Mouse (Mus musculus) heart, adult 2 months (tissue): ENCODE data around the gene Gast. TPM values are rescaled to one million over a fixed set of nuclear protein-coding genes. Genes with fewer than 3 reads are reported as not detected.
"Not testable (repeated sequence)": the region's sequence is repeated elsewhere in the genome, so short reads cannot be mapped to it uniquely, and the experiment has no call there.

ENCODE experiments used
- DNase-seq, 2 experiments: peaks; one replicate each; pipeline ENCODE4 v3.0.0; 2021
- H3K27ac ChIP-seq: fragments of 200-600 bp; 2 replicates; pipeline ENCODE4 v1.8.1; 2022
- H3K27me3 ChIP-seq: fragments of 200-500 bp; 2 replicates; pipeline ENCODE4 v1.6.1; 2012; ENCODE audit warnings: mild to moderate bottlenecking, low read length, inconsistent platforms, mixed read lengths; ENCODE audit not compliant: control insufficient read depth, insufficient read depth
- H3K36me3 ChIP-seq: fragments of 200-500 bp; 2 replicates; pipeline ENCODE4 v1.6.1; 2012; ENCODE audit warnings: low read length, inconsistent platforms; ENCODE audit not compliant: control insufficient read depth, insufficient read depth
- H3K4me1 ChIP-seq: fragments of 200-500 bp; 2 replicates; pipeline ENCODE4 v1.6.1; 2011; ENCODE audit warnings: low read length; ENCODE audit not compliant: control insufficient read depth, insufficient read depth
- H3K4me3 ChIP-seq: fragments of 200-600 bp; 2 replicates; pipeline ENCODE4 v1.8.1; 2022
- H3K79me2 ChIP-seq: fragments of 200-500 bp; replicated peaks from 2 replicates; pipeline ENCODE4 v1.6.1; 2012; ENCODE audit warnings: mild to moderate bottlenecking, inconsistent platforms, low read length, moderate library complexity, mixed read lengths; ENCODE audit not compliant: control insufficient read depth, insufficient read depth
- H3K9ac ChIP-seq: fragments of 200-500 bp; 2 replicates; pipeline ENCODE4 v1.6.1; 2012; ENCODE audit warnings: low read depth, mild to moderate bottlenecking, control low read depth, inconsistent platforms, low read length, mixed read lengths
- CTCF ChIP-seq: fragments of 200-600 bp; IDR thresholded peaks from 2 replicates; pipeline ENCODE4 v1.8.1; 2022; ENCODE audit warnings: antibody characterized with exemption, mild to moderate bottlenecking, moderate library complexity
- EP300 ChIP-seq: fragments of 200-500 bp; IDR thresholded peaks from 2 replicates; pipeline ENCODE4 v1.6.1; 2011; ENCODE audit warnings: low read depth, low read length, control low read depth; ENCODE audit not compliant: insufficient read depth
- POLR2A ChIP-seq: fragments of 200-500 bp; IDR thresholded peaks from 2 replicates; pipeline ENCODE4 v1.6.1; 2011; ENCODE audit warnings: mild to moderate bottlenecking, low read depth, low read length, control low read depth; ENCODE audit not compliant: insufficient read depth
- WGBS: fragments of 180-500 bp; shearing (Covaris S2); methylation state at CpG from one replicate; pipeline ENCODE4 v1.1.7; 2018; 5-methylcytosine and 5-hydroxymethylcytosine counted together
- intact Hi-C: fragments of 180-260 bp; cut with DNase I; formaldehyde crosslinking; loops from one replicate; pipeline ENCODE4 v1.15.1; 2025
- polyA plus RNA-seq: library from polyadenylated mRNA; depleted of rRNA; stranded (reverse); fragments of >200 nt; gene quantifications from 2 replicates; pipeline ENCODE4 v1.2.3, GENCODE M21; 2012
- total RNA-seq, 2 experiments: library from RNA; stranded (reverse); gene quantifications; 2 replicates each; pipeline ENCODE4 v1.2.3; 2021

Gast gene
- total and polyA plus RNA-seq, 3 experiments, result not detected

GRCm38 (mm10) chr11:100355972-100356818 is 22.0 kb downstream of the Gast start, which contains the start of gene Hap1:
Gene Hap1 (minus strand): TSS chr11:100356128.
- no peaks in the 10 kb centered on the region for H3K36me3 ChIP-seq
- peak within 1 kb of the TSS; percentile 89 for H3K4me3 ChIP-seq
- WGBS, result 3% methylated on average over 49 of the region's 49 CpGs
- H3K27me3 ChIP-seq, result 0 out of 2 replicates have a peak, but pooled peaks cover 2% of the 10 kb centered on the region
- peak within 1 kb of the TSS; percentile 43; the same call in 1 of the 2 replicates for H3K27ac ChIP-seq
- peak; percentile 82 to 84 for DNase-seq
- H3K79me2 ChIP-seq, result no peaks in the 10 kb centered on the region
- intact Hi-C loops, result no loop called here
- H3K4me1 ChIP-seq, result peaks cover 2% of the 10 kb centered on the region; the same call in 1 of the 2 replicates
- H3K9ac ChIP-seq, result peak within 1 kb of the TSS; percentile 76
- TF ChIP-seq EP300, result no peak
- no peak for TF ChIP-seq CTCF
- no peak for TF ChIP-seq POLR2A

GRCm38 (mm10) chr11:100356819-100357211 is 22.6 kb downstream of the Gast start:
- intact Hi-C loops, result no loop called here
- peaks cover 2% of the 10 kb centered on the region; the same call in 1 of the 2 replicates for H3K4me1 ChIP-seq
- H3K4me3 ChIP-seq, result no peak overlapping the region

GRCm38 (mm10) chr11:100357408-100357807 is 23.2 kb downstream of the Gast start:
- Histone ChIP-seq H3K27me3 (0 out of 2 replicates have a peak, but pooled peaks cover 2% of the 10 kb centered on the region), H3K4me3 (no peak overlapping the region), H3K36me3 (no peaks in the 10 kb centered on the region), H3K27ac (no peak overlapping the region), H3K79me2 (no peaks in the 10 kb centered on the region), H3K9ac (no peak overlapping the region), H3K4me1 (peaks cover 2% of the 10 kb centered on the region; the same call in 1 of the 2 replicates)
- TF ChIP-seq POLR2A (no peak), CTCF (peak; percentile 21; the same call in 1 of the 2 replicates)
- DNase-seq, result no peak
- intact Hi-C loops, result no loop called here
- WGBS, result 62% methylated on average over 5 of the region's 5 CpGs

More at GRCm38 (mm10) chr11:100356819-100357211, 22.6 kb downstream of the Gast start:
- TF ChIP-seq CTCF (no peak), POLR2A (no peak)
- 17% methylated on average over 9 of the region's 9 CpGs for WGBS
- H3K36me3 ChIP-seq, result no peaks in the 10 kb centered on the region
- H3K27ac ChIP-seq, result no peak overlapping the region
- no peaks in the 10 kb centered on the region for H3K79me2 ChIP-seq
- no peak overlapping the region for H3K9ac ChIP-seq
- 0 out of 2 replicates have a peak, but pooled peaks cover 2% of the 10 kb centered on the region for H3K27me3 ChIP-seq
- no peak for DNase-seq

- H3K4me1 ChIP-seq, result peaks cover 4% of the 10 kb centered on the region
- no peak overlapping the region for H3K4me3 ChIP-seq
- 0 out of 2 replicates have a peak, but pooled peaks cover 2% of the 10 kb centered on the region for H3K27me3 ChIP-seq
- no peak for TF ChIP-seq CTCF
- intact Hi-C loops, result loop anchor here (5.0 kb wide), 1 partner anchor 197 kb away; no protein-coding TSS in a partner anchor
- H3K9ac ChIP-seq, result no peak overlapping the region
- no peak overlapping the region for H3K27ac ChIP-seq
- DNase-seq, result no peak
- H3K79me2 ChIP-seq, result no peaks in the 10 kb centered on the region
- 73% methylated on average over 6 of the region's 6 CpGs for WGBS
- no peaks in the 10 kb centered on the region for H3K36me3 ChIP-seq
Observed at GRCm38 (mm10) chr11:100360175-100360574, 26.0 kb downstream of the Gast start.

- H3K79me2 ChIP-seq, H3K4me1 ChIP-seq, H3K4me3 ChIP-seq, DNase-seq, H3K9ac ChIP-seq, H3K27me3 ChIP-seq, H3K36me3 ChIP-seq, H3K27ac ChIP-seq: not testable (repeated sequence)
- intact Hi-C loops, result loop anchor here (5.0 kb wide), 1 partner anchor 196 kb away; no protein-coding TSS in a partner anchor
- WGBS, result no CpG with 5 or more reads among the region's 13 CpGs
Observed at GRCm38 (mm10) chr11:100361059-100361458, 26.9 kb downstream of the Gast start.

GRCm38 (mm10) chr11:100362209-100362978 is 28.2 kb downstream of the Gast start:
- DNase-seq, result peak; percentile 75 to 86
- H3K79me2 ChIP-seq, result no peaks in the 10 kb centered on the region
- H3K4me1 ChIP-seq, result peaks cover 6% of the 10 kb centered on the region
- TF ChIP-seq POLR2A, result no peak
- TF ChIP-seq CTCF, result peak; percentile 89
- TF ChIP-seq EP300, result peak; percentile 98
- H3K27me3 ChIP-seq, result no peaks in the 10 kb centered on the region
- no peak overlapping the region for H3K4me3 ChIP-seq
- no peaks in the 10 kb centered on the region for H3K36me3 ChIP-seq
- no peak overlapping the region for H3K27ac ChIP-seq
- intact Hi-C loops, result loop anchor here (1.0 to 5.0 kb wide), 3 partner anchors 46 to 195 kb away; partner anchors contain the start of gene Klhl11
- WGBS, result 12% methylated on average over 8 of the region's 8 CpGs
- H3K9ac ChIP-seq, result no peak overlapping the region
